Mouse (Mus musculus) Patski (cell line): ENCODE measurements around the gene Cenpa. TPM values are rescaled to one million over a fixed set of nuclear protein-coding genes. Genes with fewer than 3 reads are reported as not detected.

ENCODE experiments used
- ATAC-seq: fragments of 100-300 bp; one replicate; pipeline ENCODE4 v1.8.0; 2021
- CTCF ChIA-PET: fragments of 350-600 bp; sonication (Branson Sonifier 250); formaldehyde crosslinking; loops from one replicate; lab custom pipeline; 2022; ENCODE audit warnings: inconsistent platforms; lab: Charles Lee
- POLR2A ChIA-PET: fragments of 350-600 bp; sonication (Branson Sonifier 250); formaldehyde crosslinking; loops from one replicate; lab custom pipeline; 2022; ENCODE audit warnings: antibody characterized with exemption, inconsistent platforms; lab: Charles Lee
- DNase-seq: peaks from one replicate; pipeline ENCODE4 v3.0.0-alpha.2; 2011; ENCODE audit warnings: low read depth, low spot score
- H3K27me3 ChIP-seq: fragments of 371-371 bp; one replicate; pipeline ENCODE4 v1.5.1; 2021
- CTCF ChIP-seq: fragments of 100-300 bp; IDR thresholded peaks from one replicate; pipeline ENCODE4 v1.5.1; 2021
- in situ Hi-C: fragments of 300-500 bp; cut with MboI; formaldehyde crosslinking; loops from 3 replicates; pipeline ENCODE4 v1.11.1; 2018; ENCODE audit warnings: low pct_unique_long_range_greater_than_20kb, mixed read lengths
- polyA plus RNA-seq: library from polyadenylated mRNA; unstranded; gene quantifications from one replicate; pipeline ENCODE4 v1.2.3, GENCODE M21; 2021

The Cenpa gene
- polyA plus RNA-seq = 106 TPM

DNA sequence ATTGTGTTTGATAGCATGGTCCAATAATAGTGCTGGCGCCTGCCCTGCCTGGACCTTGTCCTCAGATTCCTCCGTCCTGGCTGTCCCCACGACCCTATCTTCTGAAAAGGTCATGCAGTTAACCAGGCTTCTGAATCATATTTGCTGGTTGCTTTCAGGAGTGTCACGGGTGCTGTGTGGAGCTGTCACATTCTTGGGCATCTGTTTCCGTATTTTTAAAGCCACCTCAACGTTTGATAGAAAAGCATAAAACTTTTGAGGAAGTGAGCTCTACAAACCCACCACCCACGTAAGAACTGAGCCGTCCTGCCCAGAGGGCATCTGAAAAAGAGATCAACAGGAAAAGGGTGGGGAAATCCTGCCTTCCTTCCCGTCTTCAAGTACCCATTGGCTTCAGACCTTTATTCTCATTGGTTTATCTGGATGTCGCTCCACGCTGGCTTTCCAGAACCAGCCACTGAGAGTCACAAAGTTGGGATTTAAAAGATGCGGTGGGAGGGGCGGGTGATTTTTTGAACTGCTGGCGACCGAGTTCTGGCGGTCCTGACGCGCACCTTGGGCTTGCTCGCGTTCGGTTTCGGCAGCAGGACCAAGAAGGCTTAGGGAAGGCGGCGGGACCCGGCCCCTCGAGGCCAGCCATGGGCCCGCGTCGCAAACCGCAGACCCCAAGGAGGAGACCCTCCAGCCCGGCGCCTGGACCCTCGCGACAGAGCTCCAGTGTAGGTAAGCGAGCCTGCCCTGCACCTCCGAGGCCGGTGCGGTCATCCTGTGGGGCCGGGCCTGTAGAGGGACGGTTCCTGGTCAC lies at the start of gene Cenpa:
Gene Cenpa, plus strand, starts transcription at position 387 of the 805 bp plus-strand sequence.
- ChIA-PET CTCF (interaction anchor here (1.1 kb wide), 2 partner anchors 13 to 20 kb away, joined by 3 to 4 read pairs; no protein-coding TSS in a partner anchor), POLR2A (interaction anchor here (1.2 to 1.4 kb wide), 2 partner anchors 18 to 116 kb away, joined by 3 read pairs; no protein-coding TSS in a partner anchor)

GRCm38 (mm10) chr5:30617357-30617756 lies 49.2 kb upstream of the Cenpa start:
- ChIA-PET CTCF (no interaction called here), POLR2A (no interaction called here)
- TF ChIP-seq CTCF = no peak
- DNase-seq (no peak), ATAC-seq (no peak)
- H3K27me3 ChIP-seq = peaks cover 35% of the 10 kb centered on the region
- in situ Hi-C loops = no loop called here

More for the DNA sequence above, at the start of gene Cenpa:
- H3K27me3 ChIP-seq = no peaks in the 10 kb centered on the region
- no peak for TF ChIP-seq CTCF
- ATAC-seq = peak; percentile 98
- peak; percentile 97 for DNase-seq
- in situ Hi-C loops = no loop called here

DNA sequence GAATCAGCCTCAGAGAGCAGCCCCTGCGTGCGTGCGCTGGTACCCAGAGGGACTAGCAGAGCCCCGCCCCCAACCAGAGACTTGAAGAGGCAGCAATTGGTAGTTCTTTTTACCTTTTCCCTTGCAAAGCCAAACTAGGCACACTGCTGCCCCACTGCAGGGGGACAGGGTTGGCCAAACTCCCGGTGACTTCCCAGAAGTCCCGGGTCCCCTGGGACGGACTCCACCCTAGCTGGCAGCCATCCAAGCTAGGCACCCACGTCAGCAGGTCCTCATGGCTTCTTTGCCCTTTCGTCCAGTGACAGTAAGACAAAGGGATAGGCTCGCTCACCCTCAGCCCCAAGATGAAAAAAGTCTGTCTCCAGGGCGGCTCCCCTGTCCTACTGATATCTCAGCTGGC lies 48.7 kb upstream of the Cenpa start:
- DNase-seq = no peak
- ChIA-PET POLR2A (no interaction called here), CTCF (no interaction called here)
- no peak for TF ChIP-seq CTCF
- no peak for ATAC-seq
- peaks cover 36% of the 10 kb centered on the region for H3K27me3 ChIP-seq
- in situ Hi-C loops = no loop called here

- ChIA-PET POLR2A (no interaction called here), CTCF (no interaction called here)
- in situ Hi-C loops = no loop called here
- H3K27me3 ChIP-seq = peaks cover 33% of the 10 kb centered on the region
- ATAC-seq (no peak), DNase-seq (no peak)
- TF ChIP-seq CTCF = no peak
These were observed 48.1 kb upstream of the Cenpa start for GRCm38 (mm10) chr5:30618376-30619003.

DNA sequence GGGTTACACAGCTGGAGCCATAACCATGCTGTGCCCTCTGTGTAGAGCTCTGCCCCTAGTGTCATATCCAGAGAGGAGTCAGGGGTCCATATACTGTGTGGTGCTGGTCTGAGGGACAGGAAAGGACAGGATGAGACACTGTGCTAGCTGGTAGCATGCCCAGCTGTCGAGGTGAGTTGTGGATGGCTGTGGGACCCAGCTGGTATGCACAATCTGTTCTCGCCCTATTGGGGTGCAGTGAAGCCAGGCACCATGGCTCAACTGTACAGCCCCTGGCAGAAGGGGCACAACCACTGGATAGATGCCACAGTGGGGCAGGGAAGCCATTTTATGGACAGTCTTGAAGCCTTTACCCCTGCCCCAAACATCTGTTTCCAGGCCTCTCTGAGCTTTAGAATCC lies 47.4 kb upstream of the Cenpa start:
- ChIA-PET CTCF (no interaction called here), POLR2A (no interaction called here)
- ATAC-seq (no peak), DNase-seq (no peak)
- H3K27me3 ChIP-seq = peaks cover 38% of the 10 kb centered on the region
- TF ChIP-seq CTCF = no peak
- in situ Hi-C loops = no loop called here

DNA sequence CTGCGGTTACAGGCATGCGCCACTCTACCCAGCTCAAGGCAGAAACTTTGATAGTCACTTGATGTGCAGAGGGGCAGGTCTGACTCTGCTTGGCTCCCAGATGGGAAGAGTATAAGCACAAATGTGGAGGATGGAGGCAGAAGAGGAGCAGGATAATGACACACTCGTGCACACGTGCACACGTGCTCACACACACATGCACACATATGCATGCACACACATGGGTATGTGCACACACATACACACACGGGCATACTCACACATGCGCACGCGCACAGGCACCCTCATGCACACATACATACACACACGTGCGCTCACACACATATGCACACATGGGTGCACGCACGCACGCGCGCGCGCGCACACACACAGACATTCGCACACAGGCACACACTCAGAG lies 46.0 kb upstream of the Cenpa start:
- ATAC-seq (no peak), DNase-seq (no peak)
- TF ChIP-seq CTCF = no peak
- H3K27me3 ChIP-seq = peaks cover 32% of the 10 kb centered on the region
- ChIA-PET POLR2A (interaction anchor here (0.6 kb wide), 1 partner anchor 158 kb away, joined by 3 read pairs; no protein-coding TSS in a partner anchor), CTCF (no interaction called here)
- in situ Hi-C loops = no loop called here

- ChIA-PET CTCF (no interaction called here), POLR2A (no interaction called here)
- peaks cover 32% of the 10 kb centered on the region for H3K27me3 ChIP-seq
- in situ Hi-C loops = no loop called here
- DNase-seq (no peak), ATAC-seq (no peak)
- no peak for TF ChIP-seq CTCF
These were observed 45.3 kb upstream of the Cenpa start for GRCm38 (mm10) chr5:30621211-30621790.

DNA sequence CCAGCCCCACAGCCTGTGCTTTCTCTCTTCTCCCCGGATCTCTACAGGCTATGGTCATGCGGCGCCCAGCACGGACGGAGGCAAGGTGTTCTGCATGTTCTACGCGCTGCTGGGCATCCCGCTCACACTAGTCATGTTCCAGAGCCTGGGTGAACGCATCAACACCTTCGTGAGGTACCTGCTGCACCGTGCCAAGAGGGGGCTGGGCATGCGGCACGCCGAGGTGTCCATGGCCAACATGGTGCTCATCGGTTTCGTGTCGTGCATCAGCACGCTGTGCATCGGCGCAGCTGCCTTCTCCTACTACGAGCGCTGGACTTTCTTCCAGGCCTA lies 44.8 kb upstream of the Cenpa start:
- no peak for DNase-seq
- CTCF ChIA-PET = no interaction called here
- POLR2A ChIA-PET = no interaction called here
- no peak for TF ChIP-seq CTCF
- in situ Hi-C loops = no loop called here
- peaks cover 32% of the 10 kb centered on the region for H3K27me3 ChIP-seq
- ATAC-seq = no peak

- ChIA-PET CTCF (no interaction called here), POLR2A (no interaction called here)
- TF ChIP-seq CTCF = no peak
- in situ Hi-C loops = no loop called here
- ATAC-seq = no peak
- peaks cover 32% of the 10 kb centered on the region for H3K27me3 ChIP-seq
- DNase-seq = no peak
These were observed 44.3 kb upstream of the Cenpa start for GRCm38 (mm10) chr5:30622177-30622840.

DNA sequence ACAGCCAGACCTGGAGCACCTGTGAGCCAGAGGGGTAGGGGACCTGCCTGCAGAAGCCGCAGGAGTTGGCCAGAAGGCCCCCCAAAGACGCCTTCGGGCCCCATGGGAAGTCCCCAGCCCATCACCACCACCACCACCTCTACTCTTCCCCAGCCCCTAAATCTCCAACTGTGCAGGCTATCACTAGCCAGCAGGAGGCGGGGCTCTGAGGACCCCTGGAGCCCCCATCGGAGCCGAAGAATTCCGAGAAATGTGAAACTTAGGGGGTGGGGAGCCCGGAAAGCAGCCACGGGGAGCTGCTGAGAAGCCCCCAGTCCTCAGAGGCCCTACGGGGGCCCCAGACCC lies 43.8 kb upstream of the Cenpa start:
- in situ Hi-C loops = no loop called here
- POLR2A ChIA-PET = no interaction called here
- peaks cover 31% of the 10 kb centered on the region for H3K27me3 ChIP-seq
- no peak for TF ChIP-seq CTCF
- no peak for ATAC-seq
- DNase-seq = no peak
- CTCF ChIA-PET = no interaction called here
